Mouse (Mus musculus) stomach, embryonic 14.5 days (tissue): Measurements from ENCODE around the gene Lhfp. TPM values are rescaled to one million over a fixed set of nuclear protein-coding genes. Genes with fewer than 3 reads are reported as not detected.
A peak's percentile ranks its signal among the peaks of the same experiment; 100 is the strongest.
"Not testable (repeated sequence)": the region's sequence is repeated elsewhere in the genome, so short reads cannot be mapped to it uniquely, and the experiment has no call there.

Experiments
- ATAC-seq: fragments of 200-750 bp; cut with Nextera tagmentation; 2 replicates; pipeline ENCODE4 v1.8.0; 2017; ENCODE audit warnings: low read depth, moderate TSS enrichment; ENCODE audit not compliant: insufficient number of reproducible peaks, insufficient read depth, low FRiP score
- H3K27ac ChIP-seq: fragments of 300-500 bp; sonication (generic); 2 replicates; pipeline ENCODE4 v1.5.1; 2014; ENCODE audit warnings: mild to moderate bottlenecking, low read length, moderate library complexity, mixed read lengths
- H3K27me3 ChIP-seq: fragments of 300-500 bp; sonication (generic); 2 replicates; pipeline ENCODE4 v1.6.1; 2014; ENCODE audit warnings: low read length, control low read depth, mixed read lengths; ENCODE audit not compliant: control insufficient read depth, insufficient read depth
- H3K36me3 ChIP-seq: fragments of 300-500 bp; sonication (generic); 2 replicates; pipeline ENCODE4 v1.6.1; 2014; ENCODE audit warnings: mild to moderate bottlenecking, control low read depth, low read length, moderate library complexity, mixed read lengths; ENCODE audit not compliant: control insufficient read depth, insufficient read depth
- H3K4me1 ChIP-seq: fragments of 300-500 bp; sonication (generic); 2 replicates; pipeline ENCODE4 v1.6.1; 2014; ENCODE audit warnings: low read length, control low read depth, mixed read lengths; ENCODE audit not compliant: control insufficient read depth, insufficient read depth
- H3K4me2 ChIP-seq: fragments of 300-500 bp; sonication (generic); replicated peaks from 2 replicates; pipeline ENCODE4 v1.6.1; 2014; ENCODE audit warnings: low read depth, low read length, control low read depth
- H3K4me3 ChIP-seq: fragments of 300-500 bp; sonication (generic); 2 replicates; pipeline ENCODE4 v1.5.1; 2014; ENCODE audit warnings: low read depth, low read length, control low read depth
- H3K9ac ChIP-seq: fragments of 300-500 bp; sonication (generic); replicated peaks from 2 replicates; pipeline ENCODE4 v1.6.1; 2014; ENCODE audit warnings: low read depth, mild to moderate bottlenecking, control low read depth, low read length, moderate library complexity, mixed read lengths
- H3K9me3 ChIP-seq: fragments of 300-500 bp; sonication (generic); 2 replicates; pipeline ENCODE4 v1.6.1; 2016; ENCODE audit warnings: low read depth, low read length, control low read depth; ENCODE audit not compliant: control insufficient read depth
- WGBS: fragments of 180-500 bp; shearing (Covaris S2); extraction: QIAGEN DNeasy Blood & Tissue Kit; methylation state at CpG from one replicate; pipeline ENCODE4 v1.1.7; 2014; 5-methylcytosine and 5-hydroxymethylcytosine counted together
- polyA plus RNA-seq: library from polyadenylated mRNA; unstranded; fragments of >200 nt; fragmentation: Nextera tagmentation; extraction: Ambion mirVana; gene quantifications from 2 replicates; pipeline ENCODE4 v1.2.1, GENCODE M21; 2014

Gene Lhfp
- polyA plus RNA-seq, 1 experiment from 2014 or later, result 48.0 TPM

DNA sequence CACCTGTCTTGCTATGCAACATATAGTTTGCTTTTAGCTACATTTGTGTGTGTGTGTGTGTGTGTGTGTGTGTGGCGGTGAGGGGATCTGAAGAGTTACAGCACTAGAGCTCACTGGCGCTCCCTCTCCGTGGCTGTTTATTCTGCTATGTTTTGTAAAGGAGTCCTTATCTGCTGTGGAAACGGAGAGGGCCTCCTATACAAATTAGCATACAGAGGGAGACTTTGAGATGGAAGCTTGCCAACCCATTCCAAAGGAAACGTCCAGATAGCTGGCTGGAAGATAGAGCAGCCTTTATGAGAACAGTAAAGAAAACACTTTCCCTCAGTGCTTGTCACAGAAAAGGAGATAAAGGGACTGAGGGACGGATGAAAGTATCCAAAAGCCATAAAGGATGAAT is 184.4 kb downstream of the Lhfp start:
- 0 out of 2 replicates have a peak, but pooled peaks have one; percentile 28 for ATAC-seq
- Histone ChIP-seq H3K9me3 (no peaks in the 10 kb centered on the region), H3K27ac (no peak overlapping the region), H3K4me1 (peaks cover 12% of the 10 kb centered on the region; the same call in 1 of the 2 replicates), H3K27me3 (no peaks in the 10 kb centered on the region), H3K4me3 (no peak overlapping the region), H3K9ac (no peak overlapping the region), H3K36me3 (no peaks in the 10 kb centered on the region), H3K4me2 (no peak overlapping the region)
- WGBS, result 21% methylated on average over 6 of the region's 6 CpGs

DNA sequence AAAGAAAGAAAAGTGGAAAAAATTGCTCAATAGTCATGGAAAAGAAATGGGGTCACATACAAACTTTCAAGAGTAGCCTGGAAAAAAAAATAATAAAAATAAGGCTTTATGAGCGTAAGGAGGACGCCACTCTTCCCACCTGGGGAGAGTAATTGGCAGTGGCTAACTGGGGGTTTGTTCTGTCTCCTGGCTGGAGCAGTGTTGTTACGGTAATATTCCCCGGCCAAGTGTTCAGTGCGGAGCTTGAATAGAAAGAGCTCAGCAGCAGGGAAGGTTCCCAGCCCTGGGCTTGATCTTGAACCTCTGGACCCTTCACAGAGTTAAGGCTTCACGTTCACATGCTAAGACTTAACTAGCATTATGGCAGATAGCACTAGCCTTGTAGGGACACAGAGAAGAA is 184.9 kb downstream of the Lhfp start:
- Histone ChIP-seq H3K27me3 (no peaks in the 10 kb centered on the region), H3K27ac (no peak overlapping the region)
- no peak for ATAC-seq

DNA sequence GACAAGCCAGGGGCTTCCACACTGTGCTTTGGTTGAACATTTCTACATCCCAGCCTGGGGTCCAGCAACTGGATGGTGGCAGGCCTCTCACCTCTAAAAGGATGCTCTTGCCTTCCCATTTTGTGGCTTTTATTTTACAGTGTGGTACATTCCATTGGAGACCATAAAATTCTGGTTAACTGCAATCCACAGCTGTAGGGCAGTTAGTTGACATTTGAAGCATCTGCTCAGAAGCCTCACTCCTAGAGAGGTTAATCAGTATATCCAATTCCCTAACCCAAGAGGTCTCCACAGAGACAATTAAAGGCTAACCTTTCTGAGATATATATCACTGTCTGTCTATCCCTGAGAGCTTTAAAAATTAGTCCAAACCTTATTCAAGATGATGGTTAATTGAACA is 186.5 kb downstream of the Lhfp start:
- no peak overlapping the region for H3K4me3 ChIP-seq
- peaks cover 16% of the 10 kb centered on the region; the same call in 1 of the 2 replicates for H3K4me1 ChIP-seq
- H3K4me2 ChIP-seq, result no peak overlapping the region
- H3K9me3 ChIP-seq, result no peaks in the 10 kb centered on the region
- no peak overlapping the region for H3K9ac ChIP-seq
- H3K27me3 ChIP-seq, result no peaks in the 10 kb centered on the region
- H3K27ac ChIP-seq, result no peak overlapping the region
- ATAC-seq, result no peak
- H3K36me3 ChIP-seq, result no peaks in the 10 kb centered on the region

More for the DNA sequence above, 184.9 kb downstream of the Lhfp start:
- H3K4me2 ChIP-seq, result no peak overlapping the region
- 85% methylated on average over 6 of the region's 6 CpGs for WGBS
- peaks cover 16% of the 10 kb centered on the region; the same call in 1 of the 2 replicates for H3K4me1 ChIP-seq
- H3K9me3 ChIP-seq, result no peaks in the 10 kb centered on the region
- no peaks in the 10 kb centered on the region for H3K36me3 ChIP-seq
- H3K9ac ChIP-seq, result no peak overlapping the region
- no peak overlapping the region for H3K4me3 ChIP-seq

DNA sequence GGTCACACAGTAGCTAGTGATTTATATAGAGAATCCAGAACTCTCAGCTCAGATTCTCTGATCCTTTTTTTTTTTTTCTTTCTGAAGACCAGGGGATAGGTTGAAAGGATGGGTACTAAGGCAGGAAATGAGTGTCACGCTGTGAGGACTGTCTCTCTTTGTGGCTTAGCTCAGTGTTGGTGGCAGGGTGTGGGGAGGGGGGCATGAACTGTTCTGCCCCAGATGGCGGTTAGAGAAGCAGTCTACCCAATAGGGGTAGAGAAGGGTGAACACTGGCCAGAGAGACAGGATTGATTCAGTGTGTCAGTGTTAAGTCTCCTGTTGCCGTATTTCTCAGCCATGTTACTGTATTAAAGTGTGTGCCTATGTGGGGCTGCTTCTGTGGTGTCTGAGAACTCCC is 189.2 kb downstream of the Lhfp start:
- ATAC-seq, result no peak
- H3K36me3 ChIP-seq, result no peaks in the 10 kb centered on the region
- H3K4me2 ChIP-seq, result no peak overlapping the region
- H3K9me3 ChIP-seq, result no peaks in the 10 kb centered on the region
- peaks cover 14% of the 10 kb centered on the region; the same call in 1 of the 2 replicates for H3K4me1 ChIP-seq
- H3K9ac ChIP-seq, result no peak overlapping the region
- WGBS, result 40% methylated on average over 3 of the region's 3 CpGs
- H3K27ac ChIP-seq, result no peak overlapping the region; the same call in 1 of the 2 replicates
- no peaks in the 10 kb centered on the region for H3K27me3 ChIP-seq
- H3K4me3 ChIP-seq, result no peak overlapping the region

DNA sequence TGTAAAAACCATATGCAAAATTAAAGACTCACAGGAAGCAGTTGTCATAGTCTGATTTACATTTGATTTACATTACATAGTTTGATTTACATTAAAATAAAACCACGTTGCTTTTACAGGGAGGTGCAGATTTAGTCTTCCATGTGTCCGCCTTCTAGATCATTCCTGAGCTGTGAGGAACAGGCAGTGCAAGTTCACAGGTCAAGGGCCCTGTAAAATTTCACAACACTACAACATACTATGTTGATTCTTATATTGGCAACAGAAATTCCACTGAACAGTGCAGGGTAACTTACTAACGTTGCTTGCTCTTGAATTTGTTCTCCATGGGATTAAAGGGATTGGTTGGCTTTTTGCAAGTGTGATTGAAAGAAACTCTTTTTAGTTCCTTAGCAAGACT is 189.8 kb downstream of the Lhfp start:
- no peak for ATAC-seq
- peaks cover 9% of the 10 kb centered on the region; the same call in 1 of the 2 replicates for H3K4me1 ChIP-seq
- H3K4me3 ChIP-seq, result no peak overlapping the region
- 29% methylated on average over 3 of the region's 3 CpGs for WGBS
- no peak overlapping the region for H3K9ac ChIP-seq
- H3K27me3 ChIP-seq, result no peaks in the 10 kb centered on the region
- no peaks in the 10 kb centered on the region for H3K36me3 ChIP-seq
- no peaks in the 10 kb centered on the region for H3K9me3 ChIP-seq
- no peak overlapping the region for H3K4me2 ChIP-seq
- H3K27ac ChIP-seq, result no peak overlapping the region

DNA sequence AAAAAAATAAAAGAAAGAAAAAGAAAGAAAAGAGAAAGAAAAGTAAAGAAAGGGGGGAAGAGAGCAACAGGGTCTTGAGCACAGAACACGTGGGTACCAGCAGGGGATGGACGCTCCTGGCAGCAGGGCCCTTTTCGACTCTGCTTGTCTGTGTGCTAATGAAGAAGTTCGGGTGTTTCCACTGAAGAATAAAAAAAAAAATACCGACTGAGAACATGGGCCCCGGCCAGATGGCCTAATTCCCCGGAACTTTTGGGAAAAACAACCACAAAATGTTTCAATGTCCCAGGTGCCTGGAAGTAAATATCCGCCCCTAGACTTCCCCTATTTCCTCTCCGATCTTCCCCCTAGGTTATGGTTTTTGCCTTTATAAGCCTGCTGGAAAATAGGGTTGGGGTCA is 191.1 kb downstream of the Lhfp start:
- ATAC-seq, H3K4me1 ChIP-seq, H3K9ac ChIP-seq, H3K4me3 ChIP-seq, H3K27ac ChIP-seq, H3K9me3 ChIP-seq, H3K4me2 ChIP-seq, H3K27me3 ChIP-seq, H3K36me3 ChIP-seq: not testable (repeated sequence)
- WGBS, result 88% methylated on average over 9 of the region's 9 CpGs

DNA sequence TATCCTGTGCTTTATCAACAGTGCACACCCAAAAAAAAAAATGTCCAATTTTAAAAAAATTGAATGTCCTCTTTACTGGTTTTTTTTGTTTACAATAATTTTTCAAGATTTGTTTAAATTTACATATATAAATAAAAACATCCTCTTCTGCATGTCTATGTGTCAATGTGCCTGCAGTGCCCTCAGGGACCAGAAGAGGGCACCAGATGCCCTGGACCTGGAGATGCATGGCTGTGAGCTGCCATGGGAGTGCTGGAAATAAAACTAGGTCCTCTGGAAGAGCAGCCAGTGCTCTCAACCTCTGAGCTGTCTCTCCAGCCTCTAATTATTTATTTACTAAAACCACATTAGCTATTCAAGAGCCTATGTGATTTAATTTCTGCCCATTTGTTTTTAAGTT is 193.4 kb downstream of the Lhfp start:
- Histone ChIP-seq H3K27me3 (no peaks in the 10 kb centered on the region), H3K27ac (no peak overlapping the region), H3K4me1 (peaks cover 9% of the 10 kb centered on the region; the same call in 1 of the 2 replicates), H3K4me2 (no peak overlapping the region), H3K9me3 (no peaks in the 10 kb centered on the region), H3K9ac (no peak overlapping the region), H3K36me3 (no peaks in the 10 kb centered on the region), H3K4me3 (no peak overlapping the region)
- ATAC-seq, result no peak

DNA sequence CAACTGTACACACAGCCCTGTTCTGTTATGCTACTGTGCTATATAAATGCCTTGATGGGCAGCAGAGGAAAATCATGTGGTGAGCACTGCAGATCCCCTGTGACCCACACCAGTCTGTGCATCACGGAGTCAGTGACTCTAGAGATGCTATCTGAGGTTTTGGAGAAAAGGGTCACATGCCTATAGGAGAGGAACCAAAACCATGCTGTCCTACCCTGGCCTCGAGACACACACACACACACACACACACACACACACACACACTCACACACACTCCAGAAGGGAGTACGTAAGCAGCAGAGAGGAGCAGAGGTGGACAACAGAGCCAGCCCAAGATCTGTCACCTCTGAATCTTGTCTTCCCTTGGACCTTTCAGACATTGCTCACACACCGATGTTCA is 195.1 kb downstream of the Lhfp start:
- ATAC-seq, result 0 out of 2 replicates have a peak, but pooled peaks have one; percentile 28
- H3K9ac ChIP-seq, result no peak overlapping the region

DNA sequence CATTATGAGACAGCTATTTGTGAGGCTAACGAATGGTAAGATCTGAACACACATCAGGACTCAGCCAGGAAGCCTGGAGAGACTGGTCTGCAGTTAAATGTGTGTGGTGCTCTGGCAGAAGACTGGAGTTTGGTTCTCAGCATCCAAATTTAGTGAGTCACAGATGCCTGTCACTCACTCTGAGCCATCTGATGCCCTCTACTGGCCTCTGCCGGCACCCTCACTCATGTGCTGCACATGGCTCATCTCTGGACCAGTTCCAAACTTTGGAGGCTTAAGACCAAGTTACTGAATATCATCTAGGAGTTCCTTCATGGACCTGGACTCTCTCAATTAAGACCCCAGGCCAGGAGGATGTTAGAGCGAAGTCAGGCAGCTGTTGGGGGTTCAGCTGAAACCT is 198.8 kb downstream of the Lhfp start:
- WGBS, result 94% methylated on average over 3 of the region's 3 CpGs
- Histone ChIP-seq H3K9me3 (no peaks in the 10 kb centered on the region), H3K27ac (no peak overlapping the region), H3K4me2 (no peak overlapping the region), H3K4me3 (no peak overlapping the region), H3K9ac (no peak overlapping the region), H3K4me1 (no peaks in the 10 kb centered on the region), H3K27me3 (no peaks in the 10 kb centered on the region), H3K36me3 (no peaks in the 10 kb centered on the region)
- no peak for ATAC-seq

More for the DNA sequence above, 195.1 kb downstream of the Lhfp start:
- Histone ChIP-seq H3K27ac (no peak overlapping the region), H3K4me3 (no peak overlapping the region), H3K9me3 (no peaks in the 10 kb centered on the region), H3K4me2 (no peak overlapping the region), H3K27me3 (no peaks in the 10 kb centered on the region), H3K4me1 (no peaks in the 10 kb centered on the region), H3K36me3 (no peaks in the 10 kb centered on the region)
- WGBS, result 86% methylated on average over 4 of the region's 4 CpGs
